In genomic region chr16:23157013-23157412, GRCm38 (mm10) we compare ENCODE assay signal across 43 mouse cellular contexts. TPM values are rescaled to one million over a fixed set of nuclear protein-coding genes. Genes with fewer than 3 reads are reported as not detected.
"Had no signal": no experiment of that assay in that cellular context is flagged by ENCODE, and none has a peak within 500 bp of the region (broad histone marks: within the 10 kb centered on the region; RNA-seq: fewer than 3 reads in every experiment).

No protein-coding gene starts in this region.

- H3K4me3 ChIP-seq: left cerebral cortex, adult 2 months; limb, embryonic 10.5 days; limb, embryonic 12.5 days; limb, embryonic 13.5 days; limb, embryonic 15.5 days; liver, embryonic 12.5 days; liver, embryonic 13.5 days; liver, embryonic 15.5 days; lung, embryonic 15.5 days; megakaryocyte, embryonic 14.5 days; midbrain, embryonic 10.5 days; midbrain, embryonic 12.5 days; midbrain, embryonic 13.5 days; midbrain, embryonic 15.5 days; myocyte had no signal

- H3K9ac ChIP-seq: limb, embryonic 12.5 days; limb, embryonic 13.5 days; limb, embryonic 15.5 days; liver, embryonic 12.5 days; liver, embryonic 13.5 days; liver, embryonic 14.5 days; liver, embryonic 15.5 days; liver, postnatal 0 days; lung, embryonic 14.5 days; lung, embryonic 15.5 days; midbrain, embryonic 12.5 days; midbrain, embryonic 13.5 days; midbrain, embryonic 15.5 days had no signal

- H3K4me2 ChIP-seq: limb, embryonic 12.5 days; limb, embryonic 13.5 days; limb, embryonic 15.5 days; liver, embryonic 11.5 days; liver, embryonic 12.5 days; liver, embryonic 13.5 days; liver, embryonic 15.5 days; lung, embryonic 14.5 days; lung, embryonic 15.5 days; midbrain, embryonic 11.5 days; midbrain, embryonic 12.5 days; midbrain, embryonic 13.5 days; midbrain, embryonic 15.5 days had no signal

- H3K27ac ChIP-seq: left cerebral cortex, adult 2 months; limb, embryonic 10.5 days; limb, embryonic 12.5 days; limb, embryonic 13.5 days; limb, embryonic 15.5 days; liver, embryonic 12.5 days; liver, embryonic 13.5 days; liver, embryonic 14.5 days; liver, embryonic 15.5 days; lung, embryonic 15.5 days; macrophage; midbrain, embryonic 10.5 days; midbrain, embryonic 12.5 days; midbrain, embryonic 13.5 days; midbrain, embryonic 15.5 days had no signal

- H3K36me3 ChIP-seq: limb, embryonic 10.5 days; limb, embryonic 12.5 days; limb, embryonic 13.5 days; limb, embryonic 15.5 days; liver, embryonic 12.5 days; liver, embryonic 13.5 days; liver, embryonic 15.5 days; lung, embryonic 15.5 days; midbrain, embryonic 10.5 days; midbrain, embryonic 12.5 days; midbrain, embryonic 13.5 days; midbrain, embryonic 15.5 days had no signal

- ATAC-seq: liver, embryonic 12.5 days; liver, postnatal 0 days; lung, postnatal 0 days; midbrain, embryonic 13.5 days; midbrain, embryonic 15.5 days; midbrain, embryonic 16.5 days had no signal

- H3K9me3 ChIP-seq: limb, embryonic 10.5 days; limb, embryonic 12.5 days; limb, embryonic 13.5 days; limb, embryonic 15.5 days; liver, embryonic 12.5 days; liver, embryonic 13.5 days; liver, embryonic 15.5 days; lung, embryonic 15.5 days; midbrain, embryonic 10.5 days; midbrain, embryonic 12.5 days; midbrain, embryonic 13.5 days; midbrain, embryonic 15.5 days had no signal

- H3K4me1 ChIP-seq: limb, embryonic 10.5 days; limb, embryonic 12.5 days; limb, embryonic 13.5 days; limb, embryonic 15.5 days; liver, embryonic 15.5 days; lung, embryonic 15.5 days; midbrain, embryonic 12.5 days; midbrain, embryonic 13.5 days; midbrain, embryonic 15.5 days had no signal

- H3K27me3 ChIP-seq: limb, embryonic 12.5 days; limb, embryonic 13.5 days; limb, embryonic 15.5 days; liver, embryonic 12.5 days; liver, embryonic 13.5 days; liver, embryonic 15.5 days; lung, embryonic 15.5 days; midbrain, embryonic 12.5 days; midbrain, embryonic 13.5 days; midbrain, embryonic 15.5 days had no signal

- DNase-seq: liver; liver, embryonic 13.5 days; liver, postnatal 0 days; lung, adult 18-20 months; lung, adult 2 months; lung, embryonic 14.5 days; lung, postnatal 10 days; lung, postnatal 14 days; lung, postnatal 36 days; lung, postnatal 4 days; midbrain, embryonic 14.5 days had no signal

RNA-seq across cellular contexts. Expression of gene Adipoq, which starts 10.7 kb away (rescaled TPM):
- total RNA-seq: left cerebral cortex, adult 2 months; left cerebral cortex, adult 8-10 months; left cerebral cortex, postnatal 10 days; left cerebral cortex, postnatal 14 days; left cerebral cortex, postnatal 25 days; left cerebral cortex, postnatal 36 days; megakaryocyte progenitor cell, adult 5-6 weeks; megakaryocyte-erythroid progenitor cell, adult 5-6 weeks; midbrain, postnatal 0 days; monocyte, adult 5-6 weeks had no signal
- polyA plus RNA-seq: limb, embryonic 10.5 days; limb, embryonic 11.5 days; limb, embryonic 12.5 days; limb, embryonic 15.5 days; liver, adult 2 months; liver, embryonic 11.5 days; liver, embryonic 12.5 days; liver, embryonic 13.5 days; liver, embryonic 14.5 days; liver, embryonic 15.5 days; liver, embryonic 16.5 days; liver, postnatal 0 days; lung, embryonic 14.5 days; lung, postnatal 0 days; macrophage; midbrain, embryonic 10.5 days; midbrain, embryonic 11.5 days; midbrain, embryonic 12.5 days; midbrain, embryonic 14.5 days; midbrain, embryonic 15.5 days; midbrain, embryonic 16.5 days; midbrain, postnatal 0 days; myocyte had no signal

RNA-seq across cellular contexts. Expression of gene Rfc4, which starts 29.5 kb away (rescaled TPM):
- polyA plus RNA-seq: liver, adult 2 months had no signal
